Mouse (Mus musculus) heart, adult 2 months (tissue): ENCODE measurements around the gene Naa80. TPM values are rescaled to one million over a fixed set of nuclear protein-coding genes. Genes with fewer than 3 reads are reported as not detected.
A peak's percentile ranks its signal among the peaks of the same experiment; 100 is the strongest.

Source experiments
- DNase-seq, 2 experiments: peaks; one replicate each; pipeline ENCODE4 v3.0.0; 2021
- H3K27ac ChIP-seq: fragments of 200-600 bp; 2 replicates; pipeline ENCODE4 v1.8.1; 2022
- H3K27me3 ChIP-seq: fragments of 200-500 bp; 2 replicates; pipeline ENCODE4 v1.6.1; 2012; ENCODE audit warnings: mild to moderate bottlenecking, low read length, inconsistent platforms, mixed read lengths; ENCODE audit not compliant: control insufficient read depth, insufficient read depth
- H3K36me3 ChIP-seq: fragments of 200-500 bp; 2 replicates; pipeline ENCODE4 v1.6.1; 2012; ENCODE audit warnings: low read length, inconsistent platforms; ENCODE audit not compliant: control insufficient read depth, insufficient read depth
- H3K4me1 ChIP-seq: fragments of 200-500 bp; 2 replicates; pipeline ENCODE4 v1.6.1; 2011; ENCODE audit warnings: low read length; ENCODE audit not compliant: control insufficient read depth, insufficient read depth
- H3K4me3 ChIP-seq: fragments of 200-600 bp; 2 replicates; pipeline ENCODE4 v1.8.1; 2022
- H3K79me2 ChIP-seq: fragments of 200-500 bp; replicated peaks from 2 replicates; pipeline ENCODE4 v1.6.1; 2012; ENCODE audit warnings: mild to moderate bottlenecking, inconsistent platforms, low read length, moderate library complexity, mixed read lengths; ENCODE audit not compliant: control insufficient read depth, insufficient read depth
- H3K9ac ChIP-seq: fragments of 200-500 bp; 2 replicates; pipeline ENCODE4 v1.6.1; 2012; ENCODE audit warnings: low read depth, mild to moderate bottlenecking, control low read depth, inconsistent platforms, low read length, mixed read lengths
- CTCF ChIP-seq: fragments of 200-600 bp; IDR thresholded peaks from 2 replicates; pipeline ENCODE4 v1.8.1; 2022; ENCODE audit warnings: antibody characterized with exemption, mild to moderate bottlenecking, moderate library complexity
- EP300 ChIP-seq: fragments of 200-500 bp; IDR thresholded peaks from 2 replicates; pipeline ENCODE4 v1.6.1; 2011; ENCODE audit warnings: low read depth, low read length, control low read depth; ENCODE audit not compliant: insufficient read depth
- POLR2A ChIP-seq: fragments of 200-500 bp; IDR thresholded peaks from 2 replicates; pipeline ENCODE4 v1.6.1; 2011; ENCODE audit warnings: mild to moderate bottlenecking, low read depth, low read length, control low read depth; ENCODE audit not compliant: insufficient read depth
- WGBS: fragments of 180-500 bp; shearing (Covaris S2); methylation state at CpG from one replicate; pipeline ENCODE4 v1.1.7; 2018; 5-methylcytosine and 5-hydroxymethylcytosine counted together
- intact Hi-C: fragments of 180-260 bp; cut with DNase I; formaldehyde crosslinking; loops from one replicate; pipeline ENCODE4 v1.15.1; 2025
- polyA plus RNA-seq: library from polyadenylated mRNA; depleted of rRNA; stranded (reverse); fragments of >200 nt; gene quantifications from 2 replicates; pipeline ENCODE4 v1.2.3, GENCODE M21; 2012
- total RNA-seq, 2 experiments: library from RNA; stranded (reverse); gene quantifications; 2 replicates each; pipeline ENCODE4 v1.2.3; 2021

The Naa80 gene
- total and polyA plus RNA-seq, 3 experiments: 14.9 to 45.4 (median 17.4) TPM

DNA sequence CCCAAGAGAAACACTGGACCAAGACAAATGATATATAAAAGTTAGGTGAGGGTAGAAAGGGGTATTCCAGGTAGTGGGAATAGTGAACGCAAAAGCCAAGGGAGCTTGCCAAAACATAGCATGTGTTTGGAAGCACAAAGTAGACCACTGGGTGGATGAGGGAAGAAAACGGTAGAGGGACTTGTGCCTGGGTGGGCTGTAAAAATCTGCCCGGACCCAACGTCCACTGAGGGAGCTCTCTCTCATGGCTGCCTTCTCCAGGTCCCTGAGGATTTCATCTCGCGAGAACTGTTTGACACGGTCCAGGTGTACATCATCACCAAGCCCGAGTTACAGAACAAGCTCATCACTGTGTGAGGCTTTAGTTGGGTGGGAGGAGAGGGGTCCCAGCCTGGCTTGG, 36.0 kb upstream of the Naa80 start:
- DNase-seq: no peak
- WGBS: 35% methylated on average over 8 of the region's 8 CpGs
- intact Hi-C loops: loop anchor here (1.0 to 10.0 kb wide), 2 partner anchors 9 to 858 kb away; partner anchors contain the start of genes Tex264 and Tmem115

DNA sequence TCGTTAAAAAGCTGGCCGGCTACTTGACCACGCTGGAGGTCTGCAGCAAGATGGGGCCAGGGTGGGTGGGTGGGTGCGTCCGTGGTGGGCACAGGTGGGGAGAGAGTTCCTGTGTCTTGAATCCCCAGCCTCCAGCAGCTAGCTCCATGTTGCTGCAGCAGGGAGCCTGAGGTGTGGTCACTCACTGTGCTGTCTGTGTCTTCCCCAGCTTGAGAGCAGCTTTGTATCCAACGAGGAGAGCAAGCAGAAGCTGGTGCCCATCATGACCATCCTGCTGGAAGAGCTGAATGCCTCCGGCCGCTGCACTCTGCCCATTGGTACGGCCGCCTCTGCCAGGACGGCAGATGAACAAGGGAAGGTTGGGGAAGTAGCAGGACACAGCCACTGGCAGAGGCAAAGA, 35.4 kb upstream of the Naa80 start:
- TF ChIP-seq CTCF (no peak), POLR2A (no peak), EP300 (no peak)
- no peak overlapping the region for H3K9ac ChIP-seq

More for the DNA sequence above, 36.0 kb upstream of the Naa80 start:
- no peak for TF ChIP-seq POLR2A
- TF ChIP-seq EP300: no peak
- TF ChIP-seq CTCF: no peak
- no peaks in the 10 kb centered on the region for H3K79me2 ChIP-seq
- H3K36me3 ChIP-seq: no peaks in the 10 kb centered on the region
- H3K4me1 ChIP-seq: peaks cover 5% of the 10 kb centered on the region; the same call in 1 of the 2 replicates
- peak overlapping the region; percentile 75 for H3K4me3 ChIP-seq
- H3K27ac ChIP-seq: no peak overlapping the region; the same call in 1 of the 2 replicates
- no peaks in the 10 kb centered on the region for H3K27me3 ChIP-seq
- no peak overlapping the region; the same call in 1 of the 2 replicates for H3K9ac ChIP-seq

DNA sequence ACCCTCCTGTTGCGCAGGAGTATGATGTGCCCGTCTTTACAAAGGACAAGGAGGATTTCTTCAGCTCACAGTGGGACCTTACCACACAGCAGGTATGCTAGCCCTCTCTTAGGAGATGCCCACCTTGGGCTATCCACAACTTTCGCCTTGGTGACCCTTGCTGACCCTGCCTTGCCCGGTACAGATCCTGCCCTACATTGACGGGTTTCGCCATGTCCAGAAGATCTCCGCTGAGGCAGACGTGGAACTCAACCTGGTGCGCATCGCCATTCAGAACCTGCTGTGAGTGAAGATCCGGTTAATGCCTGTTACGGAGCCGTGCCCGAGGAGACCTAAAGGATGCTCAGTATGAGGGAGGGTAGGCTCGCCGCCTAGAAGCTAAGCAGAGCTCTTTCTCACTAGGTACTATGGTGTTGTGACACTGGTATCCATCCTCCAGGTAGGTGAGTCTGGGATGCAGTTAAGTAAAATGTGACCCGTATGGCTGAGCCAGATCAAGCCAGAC, 34.4 kb upstream of the Naa80 start:
- 96% methylated on average over 17 of the region's 17 CpGs for WGBS
- Histone ChIP-seq H3K79me2 (no peaks in the 10 kb centered on the region), H3K36me3 (no peaks in the 10 kb centered on the region), H3K4me3 (no peak overlapping the region), H3K4me1 (peaks cover 5% of the 10 kb centered on the region; the same call in 1 of the 2 replicates), H3K27me3 (no peaks in the 10 kb centered on the region), H3K9ac (no peak overlapping the region), H3K27ac (no peak overlapping the region)
- DNase-seq: no peak
- intact Hi-C loops: loop anchor here (10.0 kb wide), 1 partner anchor 859 kb away; the partner anchor contains the start of gene Tex264
- no peak for TF ChIP-seq CTCF
- no peak for TF ChIP-seq POLR2A
- no peak for TF ChIP-seq EP300

More for the DNA sequence above, 35.4 kb upstream of the Naa80 start:
- intact Hi-C loops: loop anchor here (10.0 kb wide), 1 partner anchor 858 kb away; the partner anchor contains the start of gene Tex264
- DNase-seq: no peak
- H3K4me3 ChIP-seq: no peak overlapping the region
- H3K27ac ChIP-seq: no peak overlapping the region
- peaks cover 5% of the 10 kb centered on the region; the same call in 1 of the 2 replicates for H3K4me1 ChIP-seq
- H3K27me3 ChIP-seq: no peaks in the 10 kb centered on the region
- no peaks in the 10 kb centered on the region for H3K79me2 ChIP-seq
- H3K36me3 ChIP-seq: no peaks in the 10 kb centered on the region
- 85% methylated on average over 11 of the region's 11 CpGs for WGBS

DNA sequence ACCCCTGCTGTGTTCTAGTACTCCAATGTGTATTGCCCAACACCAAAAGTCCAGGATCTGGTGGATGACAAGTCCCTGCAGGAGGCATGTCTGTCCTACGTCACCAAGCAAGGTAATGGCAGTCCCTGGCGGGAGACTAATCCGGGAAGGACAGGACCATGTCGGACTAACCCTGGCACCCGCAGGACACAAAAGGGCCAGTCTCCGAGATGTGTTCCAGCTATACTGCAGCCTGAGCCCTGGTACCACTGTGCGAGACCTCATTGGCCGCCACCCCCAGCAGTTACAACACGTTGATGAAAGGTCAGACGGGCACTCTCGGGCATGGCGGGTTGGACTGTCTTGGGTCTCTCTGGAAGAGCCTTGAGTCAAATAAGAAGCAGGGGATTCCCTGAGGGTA, 34.0 kb upstream of the Naa80 start:
- peak in 1 of 2 experiments; percentile 9 for DNase-seq
- 91% methylated on average over 12 of the region's 12 CpGs for WGBS
- H3K4me1 ChIP-seq: peaks cover 5% of the 10 kb centered on the region; the same call in 1 of the 2 replicates
- no peak overlapping the region for H3K4me3 ChIP-seq
- TF ChIP-seq CTCF: no peak
- TF ChIP-seq POLR2A: no peak
- no peak for TF ChIP-seq EP300
- intact Hi-C loops: loop anchor here (10.0 kb wide), 1 partner anchor 860 kb away; the partner anchor contains the start of gene Tex264
- H3K9ac ChIP-seq: no peak overlapping the region
- H3K27me3 ChIP-seq: no peaks in the 10 kb centered on the region
- no peaks in the 10 kb centered on the region for H3K79me2 ChIP-seq
- H3K27ac ChIP-seq: no peak overlapping the region
- no peaks in the 10 kb centered on the region for H3K36me3 ChIP-seq

DNA sequence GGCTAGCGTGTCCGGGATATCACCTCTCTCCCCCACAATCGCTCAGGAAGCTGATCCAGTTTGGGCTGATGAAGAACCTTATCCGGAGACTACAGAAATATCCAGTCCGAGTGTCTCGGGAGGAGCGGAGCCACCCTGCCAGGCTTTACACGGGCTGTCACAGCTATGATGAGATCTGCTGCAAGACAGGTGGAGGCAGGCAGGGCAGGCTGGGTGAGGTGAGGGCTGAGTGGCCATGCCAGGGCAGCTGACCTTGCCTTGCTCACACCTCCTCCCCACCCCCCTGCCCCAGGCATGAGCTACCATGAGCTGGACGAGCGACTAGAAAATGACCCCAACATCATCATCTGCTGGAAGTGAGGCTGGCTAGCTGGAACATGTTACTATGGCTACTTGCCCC, 33.5 kb upstream of the Naa80 start:
- no peak overlapping the region for H3K27ac ChIP-seq
- 83% methylated on average over 10 of the region's 10 CpGs for whole genome bisulfite sequencing
- H3K4me1 ChIP-seq: peaks cover 5% of the 10 kb centered on the region; the same call in 1 of the 2 replicates
- DNase-seq: peak in 1 of 2 experiments; percentile 6
- no peak overlapping the region for H3K9ac ChIP-seq
- no peaks in the 10 kb centered on the region for H3K79me2 ChIP-seq
- no peak overlapping the region for H3K4me3 ChIP-seq
- no peaks in the 10 kb centered on the region for H3K27me3 ChIP-seq
- H3K36me3 ChIP-seq: no peaks in the 10 kb centered on the region
- no peak for TF ChIP-seq CTCF
- TF ChIP-seq EP300: no peak
- TF ChIP-seq POLR2A: no peak
- intact Hi-C loops: loop anchor here (10.0 kb wide), 1 partner anchor 860 kb away; the partner anchor contains the start of gene Tex264

GRCm38 (mm10) chr9:107545602-107546001, 33.1 kb upstream of the Naa80 start:
- intact Hi-C loops: loop anchor here (10.0 kb wide), 1 partner anchor 861 kb away; the partner anchor contains the start of gene Tex264
- H3K27ac ChIP-seq: no peak overlapping the region
- no peaks in the 10 kb centered on the region for H3K36me3 ChIP-seq
- H3K9ac ChIP-seq: no peak overlapping the region
- H3K4me3 ChIP-seq: no peak overlapping the region
- TF ChIP-seq POLR2A: no peak
- TF ChIP-seq CTCF: peak; percentile 100
- no peaks in the 10 kb centered on the region for H3K79me2 ChIP-seq
- WGBS: 15% methylated on average over 3 of the region's 3 CpGs
- peaks cover 5% of the 10 kb centered on the region; the same call in 1 of the 2 replicates for H3K4me1 ChIP-seq
- no peaks in the 10 kb centered on the region for H3K27me3 ChIP-seq
- peak; percentile 65 to 77 for DNase-seq
